Mouse (Mus musculus) kidney, postnatal 10 days (tissue): ENCODE measurements around the gene 2610507B11Rik.

Experiments used
- DNase-seq: peaks from one replicate; pipeline ENCODE4 v3.0.0; 2021; ENCODE audit warnings: mixed read lengths

2610507B11Rik gene

GRCm38 (mm10) chr11:78289146-78289763 lies 27.7 kb downstream of the 2610507B11Rik start:
- no peak for DNase-seq

- no peak for DNase-seq
Observed at GRCm38 (mm10) chr11:78290654-78291053, 29.1 kb downstream of the 2610507B11Rik start, which contains the start of gene BC030499. Gene BC030499 (plus strand): TSS chr11:78290841.

DNA sequence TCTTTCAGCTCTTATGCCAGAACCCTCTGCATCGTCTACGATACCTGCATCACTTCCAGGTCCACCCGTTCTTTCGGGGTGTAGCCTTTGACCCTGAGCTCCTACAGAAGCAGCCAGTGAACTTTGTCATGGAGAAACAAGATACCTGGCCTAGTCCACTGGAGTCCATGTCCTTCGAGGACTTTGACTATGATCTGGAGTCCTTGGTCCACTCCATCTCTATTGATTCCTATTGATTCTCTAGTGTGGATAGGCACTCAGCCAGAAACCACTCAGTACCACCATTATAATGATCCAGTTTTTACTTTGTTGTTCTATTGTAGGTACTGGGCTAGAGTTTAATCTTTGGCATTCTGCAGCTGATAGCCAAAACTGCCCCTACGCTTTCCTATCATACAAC lies 33.0 kb downstream of the 2610507B11Rik start:
- no peak for DNase-seq

DNA sequence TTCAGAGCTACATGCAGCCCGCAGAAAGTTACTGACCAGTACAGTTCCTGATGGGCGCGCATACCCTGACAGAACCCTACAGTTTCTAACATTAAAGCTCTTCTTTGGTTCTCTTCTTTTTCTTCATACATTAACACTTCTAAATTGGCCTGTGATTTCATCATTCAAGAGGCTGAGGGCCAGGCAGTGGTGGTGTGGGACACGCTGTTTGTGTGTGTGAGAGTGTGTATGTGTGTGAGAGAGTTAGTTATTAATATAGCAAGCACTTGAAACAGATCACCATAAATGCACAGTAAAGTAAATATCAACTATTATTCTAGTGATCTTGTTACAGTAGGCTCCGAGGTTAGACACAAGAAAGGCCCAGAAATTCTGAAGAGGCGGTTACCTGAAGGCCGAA lies 39.4 kb downstream of the 2610507B11Rik start:
- no peak for DNase-seq

- DNase-seq, result peak; percentile 93
Observed at GRCm38 (mm10) chr11:78301357-78302084, 40.0 kb downstream of the 2610507B11Rik start, which contains the start of gene Spag5. Gene Spag5 (plus strand): TSS chr11:78301529.

- no peak for DNase-seq
Observed at GRCm38 (mm10) chr11:78305272-78305671, 43.7 kb downstream of the 2610507B11Rik start.

- DNase-seq, result no peak
Observed at GRCm38 (mm10) chr11:78310861-78311511, 49.4 kb downstream of the 2610507B11Rik start.

DNA sequence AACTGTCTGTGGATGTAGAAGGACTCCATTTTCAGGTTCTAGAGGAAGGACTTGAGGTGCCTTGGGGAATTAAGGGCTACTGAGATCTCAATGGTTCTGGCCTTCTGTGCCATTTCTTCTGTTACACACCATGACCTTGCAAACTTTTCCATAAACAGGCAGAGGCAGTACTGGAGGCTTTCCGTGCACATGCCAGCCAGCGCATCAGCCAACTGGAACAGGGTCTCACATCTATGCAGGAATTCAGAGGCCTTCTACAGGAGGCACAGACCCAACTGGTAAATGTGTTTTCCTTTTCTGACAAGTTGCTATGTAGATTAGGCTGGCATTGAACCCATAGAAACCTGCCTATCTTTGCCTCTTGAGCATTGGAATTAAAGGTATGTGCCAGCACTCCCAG lies 52.1 kb downstream of the 2610507B11Rik start:
- DNase-seq, result no peak

DNA sequence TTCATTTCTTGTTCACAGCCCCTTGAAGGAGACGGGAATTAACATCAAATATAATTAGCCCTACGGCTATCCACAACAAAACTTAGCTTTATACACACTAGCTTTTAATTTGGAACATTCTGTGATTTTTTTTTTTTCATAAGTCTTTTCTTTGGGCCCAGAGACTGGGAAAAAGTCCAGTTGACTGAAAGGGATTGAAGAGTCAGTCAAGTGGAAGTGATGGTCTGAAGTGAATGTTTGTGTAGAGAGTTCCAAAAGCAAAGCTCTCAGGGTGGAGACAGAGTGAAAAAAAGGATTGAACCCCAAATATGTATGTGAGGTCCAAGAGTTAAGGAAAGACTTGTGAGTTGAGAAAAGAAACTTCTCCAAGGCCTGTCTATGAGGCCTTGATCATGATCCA lies 56.9 kb downstream of the 2610507B11Rik start:
- no peak for DNase-seq

DNA sequence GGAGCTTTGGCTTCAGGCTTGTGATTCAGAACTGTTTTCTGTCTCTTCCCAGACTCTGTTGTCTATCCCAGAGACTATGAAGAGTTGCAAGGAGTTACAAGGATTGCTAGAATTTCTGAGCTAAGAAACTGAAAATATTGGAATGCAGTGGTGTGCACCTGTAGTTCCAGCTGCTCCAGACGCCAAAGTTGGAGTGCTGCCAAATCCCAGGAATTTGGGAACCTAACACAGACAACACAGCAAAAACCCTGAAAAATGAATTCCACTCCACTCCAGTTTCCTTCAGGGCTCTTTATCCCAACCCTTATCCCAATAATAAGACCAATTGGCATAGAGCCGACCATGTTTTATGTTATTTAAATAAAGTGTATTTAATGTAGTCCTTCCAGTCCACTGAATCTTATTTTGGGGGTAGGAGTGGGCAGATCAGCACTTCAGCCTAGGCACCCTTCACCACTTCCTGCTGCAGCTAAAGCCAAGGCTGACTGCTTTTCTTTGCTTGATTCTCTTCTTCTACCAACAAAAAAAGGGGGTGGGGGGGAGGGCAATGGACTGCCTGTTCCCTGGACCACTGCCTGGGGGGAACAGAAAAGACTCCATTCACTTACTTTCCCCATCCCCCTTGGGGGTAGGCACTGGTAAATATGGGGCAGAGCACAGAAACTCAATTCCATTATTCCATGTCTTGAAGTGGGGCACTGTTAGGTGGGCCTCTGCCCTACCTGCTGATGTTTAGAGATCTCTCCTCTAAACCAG lies 60.7 kb downstream of the 2610507B11Rik start:
- no peak for DNase-seq

- peak; percentile 90 for DNase-seq
Observed at GRCm38 (mm10) chr11:78322860-78323259, 61.3 kb downstream of the 2610507B11Rik start, which contains the start of gene Aldoc. Gene Aldoc (plus strand): TSS chr11:78322968.

DNA sequence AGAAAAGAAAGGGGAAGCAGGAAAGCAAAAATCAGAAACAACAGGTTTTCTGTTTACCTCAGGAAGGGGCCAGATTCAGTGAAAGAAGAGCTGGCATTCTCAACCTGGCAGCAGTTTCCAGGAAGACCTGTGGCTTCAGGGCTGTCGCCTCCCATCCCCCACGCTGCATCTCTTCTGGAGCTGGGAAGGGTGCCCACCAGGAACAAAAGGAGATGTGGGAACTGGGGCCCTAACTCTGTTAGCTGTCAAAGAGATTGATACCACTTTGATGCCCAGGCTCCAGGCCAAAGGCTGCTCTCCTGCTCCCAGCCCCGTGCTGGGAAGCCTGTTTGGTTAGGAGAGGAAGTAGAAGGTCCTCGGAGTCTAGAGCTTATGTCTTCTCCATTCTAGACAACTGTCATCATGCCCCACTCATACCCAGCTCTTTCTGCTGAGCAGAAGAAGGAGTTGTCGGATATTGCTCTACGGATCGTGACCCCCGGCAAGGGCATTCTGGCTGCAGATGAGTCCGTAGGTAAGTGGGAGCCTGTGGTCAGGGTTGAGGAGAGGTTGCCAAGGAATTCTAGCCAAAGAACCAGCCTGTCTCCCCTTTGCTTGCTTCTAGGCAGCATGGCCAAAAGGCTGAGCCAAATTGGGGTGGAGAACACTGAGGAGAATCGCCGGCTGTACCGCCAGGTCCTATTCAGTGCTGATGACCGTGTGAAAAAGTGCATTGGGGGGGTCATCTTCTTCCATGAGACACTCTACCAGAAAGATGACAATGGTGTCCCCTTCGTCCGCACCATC lies 62.6 kb downstream of the 2610507B11Rik start:
- DNase-seq, result no peak

DNA sequence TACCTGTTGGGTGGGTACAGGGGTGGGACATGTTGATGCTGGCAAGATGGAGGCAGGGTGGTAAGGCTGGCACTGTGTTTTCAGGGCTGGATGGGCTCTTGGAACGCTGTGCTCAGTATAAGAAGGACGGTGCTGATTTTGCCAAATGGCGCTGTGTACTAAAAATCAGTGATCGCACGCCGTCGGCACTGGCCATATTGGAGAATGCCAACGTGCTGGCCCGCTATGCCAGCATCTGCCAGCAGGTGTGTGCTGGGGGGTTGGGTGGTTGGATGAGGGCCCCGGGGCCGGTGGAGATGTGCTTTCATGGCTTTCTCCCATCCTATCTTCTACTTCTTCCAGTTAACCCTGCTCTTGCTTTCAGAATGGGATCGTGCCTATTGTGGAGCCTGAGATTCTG lies 63.4 kb downstream of the 2610507B11Rik start:
- no peak for DNase-seq

DNA sequence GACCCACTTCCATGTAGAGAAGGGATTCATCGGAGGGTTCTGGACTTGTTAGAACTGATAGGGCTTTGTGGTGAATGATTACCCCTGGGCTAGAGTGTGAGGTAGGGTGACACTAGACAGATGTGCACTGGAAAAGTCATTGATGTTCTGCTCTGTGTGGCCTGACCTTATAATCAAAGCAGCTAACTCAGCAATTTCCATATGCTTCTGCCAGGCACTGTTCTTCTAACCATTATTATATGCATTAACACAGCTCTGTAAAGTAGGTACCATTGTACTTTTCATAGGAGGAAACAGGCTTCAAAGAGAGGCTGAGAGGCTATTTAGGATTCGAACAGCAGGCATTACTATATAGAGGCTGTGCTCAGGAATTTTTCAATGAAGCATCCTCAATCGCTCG lies 65.7 kb downstream of the 2610507B11Rik start:
- no peak for DNase-seq

DNA sequence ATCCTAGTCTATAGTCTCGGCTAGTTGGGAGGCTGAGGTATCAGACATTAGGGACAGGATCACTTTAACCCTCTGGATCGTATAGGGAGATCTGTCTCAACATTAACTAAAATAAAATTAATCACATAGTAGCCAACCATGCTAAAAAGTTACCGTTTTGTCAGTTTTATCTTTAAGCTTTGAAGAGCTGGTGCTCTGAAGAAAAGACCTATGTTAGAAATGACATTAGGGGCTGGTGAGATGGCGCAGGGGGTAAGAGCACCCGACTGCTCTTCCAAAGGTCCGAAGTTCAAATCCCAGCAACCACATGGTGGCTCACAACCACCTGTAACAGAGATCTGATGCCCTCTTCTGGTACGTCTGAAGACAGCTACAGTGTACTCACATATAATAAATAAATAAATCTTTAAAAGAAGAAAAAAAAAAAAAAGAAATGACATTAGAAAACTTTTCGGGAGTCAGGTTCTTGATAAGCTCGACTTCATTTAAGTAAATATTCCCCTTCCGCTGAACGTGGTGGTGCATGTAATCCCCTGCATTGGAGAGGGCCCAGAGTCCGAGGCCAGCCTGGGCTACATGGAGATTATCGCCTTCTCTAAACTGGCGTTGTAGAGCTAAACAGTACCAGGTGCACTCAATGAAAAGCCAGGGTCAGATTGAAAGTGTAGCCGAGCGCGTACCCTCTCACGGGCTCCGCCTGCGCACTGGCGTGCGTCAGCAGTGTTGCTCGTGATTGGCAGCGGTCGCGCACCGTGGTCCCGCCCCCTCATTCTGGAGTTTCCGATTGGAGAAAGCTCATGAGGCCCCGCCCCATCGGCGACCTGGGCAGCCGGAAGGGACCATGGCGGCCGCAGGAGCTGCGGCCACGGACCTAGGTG lies 66.3 kb downstream of the 2610507B11Rik start, which contains the start of gene Pigs:
Pigs (plus strand) TSS at position 782 of the 878 bp plus-strand sequence.
- DNase-seq, result peak; percentile 99

GRCm38 (mm10) chr11:78328512-78329056 lies 67.0 kb downstream of the 2610507B11Rik start:
- no peak for DNase-seq

DNA sequence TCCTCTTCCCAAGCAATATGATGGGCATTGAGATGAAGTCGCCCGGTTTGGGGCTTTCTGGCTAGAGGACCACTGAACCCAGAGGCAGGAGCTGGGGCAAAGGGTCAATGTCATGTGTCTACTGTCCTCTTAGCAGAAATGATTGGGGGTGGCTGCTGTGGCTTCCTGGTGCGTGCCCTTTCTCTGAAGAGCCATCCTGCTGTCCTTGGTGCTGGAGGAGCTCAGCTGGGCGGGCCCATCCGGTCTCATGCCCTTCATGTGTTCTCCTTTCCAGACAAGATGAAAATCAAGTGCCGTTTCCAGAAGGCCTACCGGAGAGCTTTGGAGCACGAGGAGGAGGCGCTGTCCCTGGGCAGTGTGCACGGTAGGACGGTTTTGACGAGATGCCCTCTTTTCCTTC lies 71.1 kb downstream of the 2610507B11Rik start:
- no peak for DNase-seq

- DNase-seq, result no peak
Observed at GRCm38 (mm10) chr11:78333992-78334391, 72.4 kb downstream of the 2610507B11Rik start.

DNA sequence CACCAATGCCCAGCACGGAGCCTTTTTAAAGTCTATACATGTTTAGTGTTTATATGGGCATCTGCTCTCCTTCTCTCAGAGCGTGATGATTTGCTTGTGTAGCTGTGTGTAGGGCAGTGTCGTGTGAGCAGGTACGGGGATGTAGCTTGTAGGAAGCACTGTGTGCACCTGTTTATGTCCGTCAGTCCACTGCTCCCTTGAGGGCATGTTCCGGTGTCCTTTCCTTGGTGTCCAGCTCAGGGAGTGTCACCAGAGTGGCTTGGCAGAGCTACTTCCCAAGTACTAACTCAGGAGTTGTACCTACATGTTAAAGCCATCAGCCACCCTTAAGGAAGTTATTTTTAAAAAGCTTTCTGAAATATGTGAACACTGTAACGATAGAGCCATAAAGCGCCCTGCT lies 75.5 kb downstream of the 2610507B11Rik start:
- DNase-seq, result no peak
